Mouse (Mus musculus) left cerebral cortex, adult 8-10 months (tissue): Measurements from ENCODE around the gene Olfr785. TPM values are rescaled to one million over a fixed set of nuclear protein-coding genes. Genes with fewer than 3 reads are reported as not detected.
"Not testable (repeated sequence)": the region's sequence is repeated elsewhere in the genome, so short reads cannot be mapped to it uniquely, and the experiment has no call there.

Experiments used
- DNase-seq, 2 experiments: peaks; one replicate each; pipeline ENCODE4 v3.0.0; 2022; ENCODE audit warnings: low spot score in 2 of 2
- total RNA-seq, 4 experiments: library from RNA; stranded (reverse); gene quantifications; 2 replicates each; pipeline ENCODE4 v1.2.4; 2022

Gene Olfr785
- not detected for total RNA-seq

DNA sequence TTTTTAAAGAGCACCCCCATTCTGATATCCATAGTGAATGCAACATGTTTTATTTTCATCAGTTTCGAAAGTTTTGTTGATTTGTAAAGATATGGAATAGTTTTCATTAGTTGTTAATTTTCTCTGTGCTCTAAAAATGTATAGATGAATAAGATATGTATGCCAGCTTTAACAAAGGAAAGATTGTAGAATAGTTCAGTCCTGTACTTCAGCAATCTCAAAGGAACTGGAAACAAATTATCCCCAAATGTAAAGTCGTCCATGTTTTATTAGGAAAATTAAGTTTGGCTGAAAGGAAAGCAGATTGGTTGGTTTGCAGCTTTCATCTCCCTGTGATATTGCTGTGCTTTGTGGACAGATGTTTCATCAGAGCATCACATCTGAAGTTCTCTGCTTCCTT, at the start of gene Olfr785:
Gene Olfr785 (plus strand): TSS at position 301 of the 400 bp plus-strand sequence.
- DNase-seq, result no peak

DNA sequence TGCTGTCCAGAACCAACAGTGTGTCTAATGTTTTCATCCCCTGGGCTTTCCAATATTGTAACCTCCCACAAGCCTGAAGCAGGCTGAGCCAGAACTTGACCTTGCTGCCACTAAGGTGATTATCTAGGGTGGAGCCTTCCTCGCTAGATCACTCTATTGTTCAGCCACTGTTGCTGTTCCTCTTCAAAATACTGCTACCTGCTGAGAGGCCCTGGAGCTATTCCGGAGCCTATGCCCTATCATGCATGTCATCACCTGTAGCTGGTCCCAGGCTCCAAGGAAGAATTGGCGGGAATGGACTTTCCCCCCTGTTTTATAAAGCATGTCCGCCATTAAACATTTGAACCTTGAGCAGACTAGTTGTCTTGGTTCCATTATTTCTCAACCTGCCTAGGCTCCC, 48.7 kb upstream of the Olfr785 start:
- not testable (repeated sequence) for DNase-seq

DNA sequence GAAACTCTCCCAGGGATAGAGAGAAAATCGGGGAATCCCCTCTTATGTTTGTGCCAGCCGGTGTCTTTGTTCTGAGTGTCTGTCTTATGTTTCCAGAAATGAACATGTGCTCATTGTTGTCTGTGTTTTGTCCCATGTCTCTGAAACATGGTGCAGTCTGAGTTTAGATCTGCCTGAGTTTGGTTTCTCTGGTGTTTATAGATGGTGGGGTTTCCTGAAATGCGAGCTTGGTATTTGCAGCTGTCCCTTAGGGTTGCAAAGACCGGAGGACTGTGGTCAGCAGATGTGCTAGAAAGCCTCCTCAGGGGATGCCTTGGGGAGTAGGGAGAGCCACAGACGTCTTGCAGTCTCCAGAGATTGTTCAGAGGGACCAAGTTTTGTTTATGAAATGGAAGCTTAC, 47.9 kb upstream of the Olfr785 start:
- no peak for DNase-seq

DNA sequence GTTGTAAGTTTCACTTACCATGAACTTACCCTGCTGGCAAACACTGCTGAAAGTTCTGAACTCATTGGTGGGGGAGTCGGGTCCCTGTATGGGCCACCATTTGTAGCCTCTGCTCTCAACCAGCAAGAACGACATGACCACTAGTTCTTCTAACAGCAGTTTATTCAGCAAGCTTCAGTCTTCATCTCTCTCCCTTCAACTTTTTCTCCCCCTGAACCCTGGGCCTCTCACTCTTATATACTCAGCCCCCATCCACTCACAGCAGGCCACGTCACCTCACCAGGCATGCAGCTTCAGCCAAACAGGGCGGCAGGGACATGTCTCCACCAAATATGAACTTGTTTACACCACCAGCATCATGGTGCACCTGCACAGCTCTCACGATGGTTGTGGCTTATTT, 31.2 kb upstream of the Olfr785 start:
- DNase-seq, result not testable (repeated sequence)

DNA sequence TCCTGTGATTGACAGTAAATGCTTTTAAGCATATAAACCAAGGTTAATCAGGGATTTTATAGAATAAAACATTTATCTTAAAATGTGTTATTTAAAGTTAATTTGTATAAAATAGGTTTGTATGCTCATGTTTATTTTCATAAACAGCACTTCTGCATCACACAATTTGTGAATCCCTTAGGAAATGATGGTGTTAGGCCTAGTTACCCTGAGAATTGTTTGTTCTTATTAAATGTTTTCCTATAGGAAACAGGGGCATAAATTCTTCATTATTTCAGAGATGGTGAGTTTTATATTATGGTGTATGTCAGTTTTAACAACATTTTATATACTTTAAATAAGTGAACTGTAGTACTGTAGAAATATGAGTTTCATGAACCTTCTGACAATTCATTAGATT, 21.4 kb upstream of the Olfr785 start, which contains the start of gene Olfr784:
Gene Olfr784 (plus strand): TSS at position 301 of the 400 bp plus-strand sequence.
- no peak for DNase-seq

DNA sequence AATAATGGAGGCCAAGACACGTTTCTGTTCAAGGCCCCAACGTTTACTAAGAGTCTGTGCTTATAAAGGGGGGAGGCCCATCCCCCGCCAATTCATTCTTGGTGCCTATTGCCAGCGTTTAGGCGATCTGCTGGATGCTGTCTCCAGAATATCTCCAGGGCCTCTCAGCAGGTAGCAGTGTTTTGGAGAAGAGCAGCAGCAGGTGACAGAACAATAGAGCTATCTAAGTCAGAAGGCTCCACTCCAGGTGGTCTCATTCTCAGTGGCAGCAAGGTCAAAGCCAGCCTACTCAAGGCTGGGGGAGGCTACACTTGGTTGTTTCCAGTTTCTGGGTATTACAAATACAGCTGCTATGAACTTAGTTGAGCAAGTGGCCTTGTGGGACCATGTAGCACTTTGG, 4.3 kb upstream of the Olfr785 start:
- DNase-seq, result no peak

DNA sequence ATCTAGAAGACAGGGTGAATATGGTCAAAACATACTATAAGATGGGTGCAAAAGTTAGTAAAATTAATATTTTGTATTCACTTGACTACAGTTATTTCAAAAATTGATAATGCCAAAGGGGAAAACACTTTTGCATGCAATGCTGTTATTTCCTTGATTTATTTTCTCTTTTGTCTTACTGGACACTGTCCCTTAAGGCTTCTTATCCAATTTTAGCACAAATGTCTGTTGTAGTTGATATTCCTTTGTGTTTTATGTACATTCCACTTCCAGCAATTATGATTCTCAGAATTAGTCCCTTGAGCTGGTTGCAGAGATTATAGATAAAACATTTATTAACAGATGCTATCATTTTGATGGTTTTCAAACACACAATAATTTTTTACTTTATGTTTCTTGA, 21.8 kb downstream of the Olfr785 start, which contains the start of gene Olfr786:
Gene Olfr786 (plus strand): TSS at position 301 of the 400 bp plus-strand sequence.
- no peak for DNase-seq

Other genes starting within 250 kb of the Olfr785 start
- gene Olfr771, start 240.7 kb upstream of the Olfr785 start, total RNA-seq, result not detected
- gene Olfr772, start 227.5 kb upstream of the Olfr785 start, total RNA-seq, result not detected
- not detected for gene Olfr773, start 218.0 kb upstream of the Olfr785 start, total RNA-seq
- gene Olfr774, start 169.2 kb upstream of the Olfr785 start, total RNA-seq, result not detected
- gene Olfr775, start 157.0 kb upstream of the Olfr785 start, total RNA-seq, result not detected
- not detected for gene Olfr776, start 146.3 kb upstream of the Olfr785 start, total RNA-seq
- gene Olfr777, start 133.9 kb upstream of the Olfr785 start, total RNA-seq, result not detected
- not detected for gene Olfr780, start 87.3 kb upstream of the Olfr785 start, total RNA-seq
- not detected for gene Olfr781, start 76.6 kb upstream of the Olfr785 start, total RNA-seq
- not detected for gene Olfr782, start 56.6 kb upstream of the Olfr785 start, total RNA-seq
- gene Olfr784, start 21.3 kb upstream of the Olfr785 start, total RNA-seq, result under 1 TPM; 0.12 to 0.26 (median 0.16) TPM
- gene Olfr786, start 21.9 kb downstream of the Olfr785 start, total RNA-seq, result not detected
- gene Olfr787, start 56.4 kb downstream of the Olfr785 start, total RNA-seq, result not detected
- not detected for gene Olfr788, start 65.6 kb downstream of the Olfr785 start, total RNA-seq
- gene Olfr789, start 79.3 kb downstream of the Olfr785 start, total RNA-seq, result not detected
- gene Olfr790, start 93.1 kb downstream of the Olfr785 start, total RNA-seq, result not detected
- not detected for gene Olfr791, start 116.4 kb downstream of the Olfr785 start, total RNA-seq
- not detected for gene Olfr792, start 133.7 kb downstream of the Olfr785 start, total RNA-seq
- gene Olfr794, start 162.2 kb downstream of the Olfr785 start, total RNA-seq, result not detected
- not detected for gene Olfr796, start 207.1 kb downstream of the Olfr785 start, total RNA-seq
- not detected for gene Olfr798, start 222.5 kb downstream of the Olfr785 start, total RNA-seq
- gene Olfr799, start 232.1 kb downstream of the Olfr785 start, total RNA-seq, result not detected